Mouse (Mus musculus) cerebellum, adult 11 months (tissue): ENCODE results near the gene Gm9803.

Experiments
- DNase-seq: peaks from one replicate; pipeline ENCODE4 v3.0.0; 2022

The Gm9803 gene

DNA sequence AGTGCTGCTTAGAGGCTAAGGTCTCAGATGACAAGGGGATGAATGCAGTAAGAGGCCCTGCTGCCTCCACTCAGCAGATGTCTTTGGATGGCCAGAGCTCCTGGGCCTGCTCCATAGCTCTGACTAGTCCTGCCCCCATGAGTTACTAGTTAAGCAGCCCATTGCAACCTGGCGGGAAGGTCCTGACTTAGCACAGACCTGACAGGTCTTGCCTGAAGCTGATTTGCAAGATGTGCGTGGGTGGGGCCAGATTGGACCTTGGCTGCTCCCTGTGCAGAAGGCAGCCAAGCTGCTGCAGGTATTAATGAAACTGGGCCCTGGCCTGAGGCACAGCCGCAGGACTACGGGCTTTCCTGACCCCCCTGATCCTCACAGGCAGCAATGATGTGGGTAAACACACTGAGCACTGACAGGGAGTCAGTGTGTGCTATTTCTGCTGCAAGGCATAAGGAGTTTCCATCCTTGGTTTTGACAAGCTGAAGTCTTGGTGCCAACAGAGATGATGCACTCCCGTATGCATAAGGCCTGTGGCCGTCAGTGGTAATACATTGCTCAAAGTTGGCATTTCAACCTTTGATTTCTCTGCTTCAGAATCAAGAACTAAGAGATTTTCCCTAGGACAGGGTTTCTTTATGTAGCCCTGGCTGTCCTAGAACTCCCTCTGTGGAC is 6.8 kb upstream of the Gm9803 start:
- no peak for DNase-seq

DNA sequence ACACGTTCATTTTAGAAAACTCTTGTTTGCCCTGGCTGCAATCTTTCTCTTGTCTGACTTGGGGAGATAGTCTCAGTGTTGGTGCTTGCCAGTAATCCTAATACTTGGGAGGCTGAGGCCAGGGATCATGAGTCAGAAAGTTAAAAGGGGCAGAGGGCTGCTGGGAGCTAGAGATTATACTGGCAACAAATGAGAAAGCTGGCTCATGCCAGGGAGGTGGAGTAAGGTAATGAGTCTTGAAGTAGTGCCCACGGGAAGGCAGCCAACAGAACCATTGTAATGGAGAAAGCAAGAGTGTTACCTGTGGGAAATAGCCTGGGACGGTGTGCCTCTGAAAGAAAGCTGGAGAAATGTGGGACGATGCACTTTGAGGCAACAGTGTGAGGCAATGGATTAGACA is 6.0 kb upstream of the Gm9803 start:
- DNase-seq = no peak

DNA sequence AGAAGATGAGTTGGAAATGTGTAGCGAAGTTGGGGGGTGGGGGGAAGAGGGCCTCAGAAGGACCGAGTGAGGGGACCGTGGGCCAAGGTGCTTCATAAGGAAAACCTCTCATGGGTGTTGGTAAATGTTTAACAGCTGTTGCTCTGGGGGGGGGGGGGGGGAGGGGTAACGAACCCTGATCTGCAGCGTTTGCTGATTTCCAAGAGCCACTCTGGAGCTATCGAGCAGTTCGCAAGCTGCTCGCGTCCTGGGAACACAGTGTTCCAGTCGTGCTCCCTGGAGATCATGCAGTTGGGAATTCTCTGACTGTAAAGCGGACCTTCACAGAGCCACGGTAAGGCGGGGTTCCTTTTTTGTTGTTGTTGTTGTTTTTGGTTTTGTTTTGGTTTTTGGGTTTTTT is 5.5 kb upstream of the Gm9803 start:
- no peak for DNase-seq

DNA sequence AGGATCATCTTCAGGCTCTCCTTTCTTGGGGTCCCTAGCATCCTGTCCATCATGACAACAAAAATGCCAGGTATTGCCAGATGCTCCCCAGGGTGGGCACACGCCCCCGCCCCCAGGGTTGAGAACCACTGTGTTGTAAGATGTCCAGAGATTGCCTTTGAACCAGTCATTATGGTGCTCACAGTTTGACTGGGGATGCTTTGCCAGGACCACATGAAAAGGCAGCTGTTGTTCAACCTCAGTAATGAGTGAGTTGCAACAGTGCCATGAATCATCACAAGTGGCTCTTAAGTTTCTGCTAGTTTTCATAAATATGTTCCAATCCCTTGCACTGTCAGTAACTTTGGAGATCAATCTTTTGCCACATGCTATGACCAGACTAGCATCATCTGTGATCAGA is 3.9 kb upstream of the Gm9803 start:
- DNase-seq = no peak

DNA sequence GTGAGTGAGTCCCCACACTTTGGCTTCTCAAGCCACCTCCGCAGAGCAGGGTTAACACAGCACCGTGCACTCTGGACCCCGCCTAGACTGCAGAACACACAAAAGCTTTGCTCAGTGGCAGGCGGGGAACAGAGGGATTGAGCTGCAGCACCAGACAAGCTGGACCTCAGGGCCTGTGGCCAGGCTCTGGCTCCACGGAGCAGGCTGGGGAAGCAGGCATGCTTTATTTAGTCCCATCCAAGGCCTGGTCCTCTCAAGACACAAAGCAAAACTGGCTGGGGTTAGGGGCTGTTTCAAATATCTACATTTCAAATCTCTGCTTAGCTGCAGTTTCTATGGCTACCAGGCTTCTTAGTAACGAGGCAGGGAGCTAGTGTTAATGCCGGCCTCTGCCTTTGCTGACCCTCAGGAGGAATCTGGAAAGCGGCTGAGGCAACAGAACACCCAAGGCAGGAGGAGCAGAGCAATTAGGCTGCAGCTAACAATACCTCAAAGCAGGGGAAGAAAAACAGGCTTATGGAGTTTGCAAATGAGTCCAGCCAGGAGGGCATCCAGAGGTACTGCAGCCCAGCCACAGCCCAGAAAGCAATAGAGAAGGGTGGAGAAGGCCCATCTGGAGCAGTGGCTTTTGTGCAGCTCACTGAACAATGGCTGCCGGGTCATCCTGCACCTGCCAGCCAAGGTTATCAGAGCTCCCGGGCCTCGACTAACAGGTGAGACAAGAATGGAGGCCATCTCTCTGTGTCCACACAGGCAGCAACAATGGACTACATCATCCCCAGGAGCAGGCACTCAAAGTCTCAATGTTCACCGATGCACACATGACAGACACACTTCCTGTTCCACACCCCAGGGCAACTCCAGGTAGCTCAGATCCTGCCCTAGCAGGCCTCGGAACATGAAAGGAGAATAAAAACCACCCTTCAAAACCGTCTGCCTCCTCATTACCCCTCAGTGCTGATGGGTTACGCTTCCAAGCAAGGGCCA is 3.7 kb downstream of the Gm9803 start:
- DNase-seq = no peak

DNA sequence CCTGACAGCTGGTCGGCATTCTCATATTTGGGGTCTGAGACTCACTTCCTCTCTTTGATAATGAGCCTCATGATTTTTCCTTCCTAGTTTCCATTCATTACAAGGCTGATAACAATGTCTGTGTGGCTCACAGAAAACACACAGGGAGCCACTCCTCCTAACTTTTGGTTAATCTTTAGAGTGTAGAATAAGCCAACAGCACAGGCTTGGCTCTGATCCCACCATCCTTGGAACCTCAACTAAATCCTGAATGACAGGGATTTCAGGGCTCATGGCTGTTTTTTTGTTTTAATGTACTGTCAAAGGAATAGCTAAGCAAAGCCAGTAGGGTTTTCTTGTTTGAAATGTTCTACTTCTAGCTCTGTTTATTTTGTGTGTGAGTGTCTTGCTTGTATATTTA is 10.5 kb downstream of the Gm9803 start:
- DNase-seq = no peak

DNA sequence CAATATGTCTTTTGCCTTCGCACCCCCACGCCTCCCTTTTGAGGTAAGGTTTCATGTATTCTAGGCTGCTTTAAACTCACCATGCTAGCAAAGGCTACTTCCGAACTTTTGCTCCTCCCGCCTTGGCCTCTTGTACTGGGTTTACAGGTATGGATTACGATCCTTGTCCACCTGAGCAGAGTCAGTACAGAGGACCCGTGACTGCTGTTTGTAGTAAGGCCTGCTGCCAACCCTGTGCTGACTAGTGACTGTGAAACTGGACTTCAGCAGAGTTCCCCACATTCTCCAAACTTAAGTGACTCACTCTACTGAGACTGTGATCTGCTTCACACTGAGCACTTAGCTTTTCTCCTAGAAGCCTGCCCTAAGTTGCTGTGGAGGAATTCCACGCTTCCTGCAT is 13.8 kb downstream of the Gm9803 start:
- no peak for DNase-seq

DNA sequence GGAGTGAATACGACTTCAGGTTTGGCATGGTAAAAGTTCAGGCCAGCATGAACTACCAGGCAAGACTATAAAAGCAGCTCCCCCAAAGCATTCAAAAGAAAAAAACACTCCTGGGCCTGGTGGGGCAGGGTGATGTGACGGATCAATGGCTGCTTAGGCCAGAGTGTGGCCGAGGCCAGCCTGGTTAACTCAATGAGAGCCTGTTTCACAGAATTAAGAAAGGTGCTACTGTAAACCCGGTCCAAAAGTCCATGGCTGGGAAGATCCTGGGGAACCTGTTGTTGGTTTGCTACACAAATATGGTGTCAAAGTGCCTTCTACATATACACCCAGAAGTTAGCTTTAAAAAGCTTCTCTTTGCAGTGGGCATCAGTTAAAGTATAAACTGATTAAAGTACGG is 14.9 kb downstream of the Gm9803 start:
- no peak for DNase-seq

DNA sequence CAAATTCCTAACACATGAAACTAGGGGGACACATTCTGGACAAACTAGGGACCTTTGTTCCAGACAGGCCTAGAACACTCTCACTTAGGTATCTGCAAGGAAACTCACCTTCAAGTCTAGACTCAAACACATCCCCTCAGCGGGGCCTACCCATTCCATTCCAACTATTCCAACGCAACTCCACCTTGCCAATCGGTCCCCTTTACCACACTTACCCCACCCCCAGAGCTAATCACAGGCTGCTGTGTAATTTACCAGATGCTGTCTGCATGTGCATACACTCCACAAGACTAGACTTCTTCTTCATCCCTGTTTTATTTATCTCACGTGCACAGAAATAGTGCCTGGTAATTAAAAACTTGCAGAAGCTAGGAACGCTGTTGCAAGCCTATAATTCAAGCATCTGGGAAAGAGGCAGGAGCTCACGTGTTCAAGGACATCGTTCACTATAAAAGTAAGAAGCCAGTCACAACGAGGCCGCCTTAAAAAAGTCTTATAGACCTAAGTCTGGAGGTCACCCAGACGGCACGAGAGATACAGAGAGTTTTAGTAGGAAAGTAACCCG is 15.9 kb downstream of the Gm9803 start:
- DNase-seq = no peak

DNA sequence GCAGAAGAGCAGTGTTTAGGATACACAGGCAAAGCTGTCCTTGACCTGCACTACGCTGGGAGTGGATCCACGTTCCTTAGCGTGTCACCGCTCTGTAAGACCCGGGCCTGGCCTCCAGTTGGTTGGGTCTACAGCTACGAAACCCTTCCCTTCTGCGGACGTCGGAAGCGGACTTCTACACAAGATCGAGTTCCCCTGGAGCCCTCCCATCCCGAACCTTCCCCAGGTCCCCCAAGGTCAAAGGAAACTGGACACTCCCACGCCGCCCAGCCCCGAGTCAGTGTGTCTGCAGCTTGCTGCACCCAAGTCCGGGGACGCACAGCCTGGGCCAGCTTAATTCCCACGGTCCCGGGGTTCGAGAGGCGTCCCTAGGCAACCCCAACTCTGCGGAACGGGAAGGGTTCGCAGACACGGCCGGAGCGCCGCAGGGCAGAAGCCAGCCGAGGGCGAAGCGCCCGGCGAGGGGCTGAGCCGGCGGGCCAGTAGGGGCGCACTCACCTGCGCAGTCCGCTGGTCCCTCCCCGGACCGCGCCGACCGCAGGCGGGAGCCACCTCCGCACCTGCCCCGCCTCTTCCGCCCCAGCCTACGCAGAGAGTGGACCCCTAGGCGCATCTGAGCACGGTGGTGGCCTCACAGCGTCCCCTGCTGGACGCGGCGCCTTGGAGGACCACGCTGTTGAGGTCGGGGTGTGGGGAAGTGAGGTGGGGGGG is 16.7 kb downstream of the Gm9803 start, which contains the start of gene 1700021F05Rik:
1700021F05Rik (minus strand) TSS at position 553 of the 711 bp plus-strand sequence.
- peak; percentile 96 for DNase-seq

DNA sequence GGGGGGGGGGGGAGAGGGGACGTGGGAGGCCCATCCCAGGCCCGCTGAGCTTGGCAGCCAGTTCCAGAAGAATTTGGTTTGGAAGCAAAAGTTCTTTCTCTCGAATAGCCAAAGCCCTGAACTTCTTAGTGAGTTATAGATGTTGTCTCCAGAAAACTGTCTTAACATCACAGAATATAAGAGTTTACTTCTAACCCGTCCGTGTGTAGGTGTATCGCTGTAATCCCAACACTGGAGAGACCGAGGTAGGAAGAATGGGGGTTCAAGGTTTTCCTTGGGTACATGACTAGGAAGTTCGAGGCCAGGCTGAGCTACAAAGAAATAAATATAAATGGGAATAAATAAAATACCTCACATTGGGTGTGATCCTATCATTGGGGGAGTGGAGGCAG is 17.3 kb downstream of the Gm9803 start:
- no peak for DNase-seq

DNA sequence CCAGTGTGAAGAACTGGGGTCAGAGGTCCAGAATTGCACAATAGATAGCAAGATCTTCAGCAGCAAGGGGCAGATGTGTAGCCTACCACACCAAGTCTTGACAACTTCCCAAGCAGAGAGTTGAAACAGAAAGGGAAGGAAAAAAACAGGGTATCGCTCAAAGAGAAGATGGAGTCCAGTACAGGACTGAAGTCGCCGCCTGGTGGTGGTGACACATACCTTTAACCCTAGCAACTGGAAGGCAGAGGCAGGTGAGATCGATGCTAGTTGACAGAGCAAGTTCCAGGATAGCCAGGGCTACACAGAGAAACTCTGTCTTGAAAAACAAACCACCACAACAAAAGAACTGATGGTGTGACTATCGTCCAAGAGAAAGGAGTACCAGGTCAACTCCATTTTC is 25.5 kb downstream of the Gm9803 start:
- DNase-seq = no peak

DNA sequence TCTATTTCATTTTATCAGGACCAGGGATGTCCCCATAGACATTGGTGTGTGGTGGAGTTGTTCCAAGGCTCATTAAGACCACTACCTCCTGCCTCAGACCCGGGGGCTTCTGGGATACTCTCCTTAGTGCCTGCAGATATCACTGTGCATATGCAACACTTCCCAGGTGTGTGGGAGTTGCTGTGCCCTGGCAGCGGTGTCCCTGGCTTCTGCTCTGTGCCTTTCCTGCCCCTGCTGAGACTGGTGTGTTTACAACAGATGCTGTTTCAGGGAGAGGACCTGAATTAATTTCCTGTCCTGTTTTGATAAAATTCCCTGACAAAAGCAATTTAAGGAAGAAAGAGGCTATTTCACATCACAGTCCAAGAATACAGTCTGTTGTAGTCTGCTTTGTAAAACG is 27.0 kb downstream of the Gm9803 start:
- DNase-seq = no peak

DNA sequence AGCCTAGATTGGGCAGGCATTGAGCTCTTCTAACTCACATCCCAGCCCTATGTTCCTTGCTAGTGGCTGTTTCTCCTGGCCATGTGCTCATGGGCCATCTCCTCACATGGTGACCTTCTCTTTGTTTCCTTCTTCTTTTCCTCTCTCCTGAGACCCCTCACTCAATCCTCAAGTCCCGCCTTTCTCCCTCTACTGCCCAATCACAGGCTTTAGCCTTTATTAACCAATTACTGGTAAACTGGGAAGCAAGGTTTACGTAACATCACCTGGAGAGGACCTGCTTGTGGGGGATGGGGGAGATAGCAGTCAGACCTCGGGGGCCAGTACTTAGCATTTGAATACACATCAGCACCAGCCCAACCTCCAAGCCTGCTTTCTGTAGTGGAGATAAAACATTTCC is 27.5 kb downstream of the Gm9803 start:
- no peak for DNase-seq

DNA sequence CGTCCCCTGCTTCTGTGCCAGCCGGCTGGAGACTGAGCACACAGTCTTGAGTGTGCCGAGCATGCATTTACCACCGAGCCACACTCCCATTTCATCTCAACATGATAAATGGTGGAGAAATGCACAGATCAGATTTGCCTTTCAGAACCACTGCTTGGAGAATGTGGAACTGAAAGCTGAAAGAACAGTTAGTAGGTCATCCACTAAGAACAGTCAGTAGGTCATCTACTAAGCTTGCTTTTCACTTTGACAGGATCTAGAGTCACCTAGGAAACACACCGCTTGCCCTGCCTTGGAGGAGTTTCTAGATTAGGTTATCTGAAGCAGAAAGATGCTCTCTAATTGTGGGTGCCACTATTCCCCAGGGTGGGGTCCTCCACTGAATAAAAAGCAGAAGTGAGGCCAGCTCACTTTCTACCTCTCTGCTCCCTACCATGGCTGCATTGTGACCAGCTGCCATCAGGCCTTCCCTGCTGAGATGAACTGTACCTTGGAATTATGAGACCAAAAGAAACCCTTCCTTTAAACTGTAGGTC is 33.8 kb downstream of the Gm9803 start:
- DNase-seq = no peak

DNA sequence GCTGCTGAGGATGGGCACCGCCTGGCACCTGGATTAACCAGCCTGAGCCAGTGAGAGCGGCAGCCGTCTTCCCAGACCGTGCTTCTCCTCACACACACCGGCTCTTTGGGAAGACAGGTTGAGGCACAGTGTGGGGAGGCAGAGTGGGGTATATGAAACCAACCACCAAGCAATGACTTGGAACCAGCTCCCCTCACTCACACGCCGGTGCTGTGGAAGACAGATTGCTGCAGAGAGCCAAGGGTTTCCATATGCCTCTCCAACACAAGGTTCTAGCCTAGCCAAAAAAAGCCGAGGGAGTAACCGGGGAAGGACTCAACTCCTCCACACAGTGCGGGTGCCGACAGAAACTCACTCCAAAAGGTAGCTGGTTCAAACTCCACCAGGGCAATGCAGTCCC is 35.4 kb downstream of the Gm9803 start:
- DNase-seq = no peak

DNA sequence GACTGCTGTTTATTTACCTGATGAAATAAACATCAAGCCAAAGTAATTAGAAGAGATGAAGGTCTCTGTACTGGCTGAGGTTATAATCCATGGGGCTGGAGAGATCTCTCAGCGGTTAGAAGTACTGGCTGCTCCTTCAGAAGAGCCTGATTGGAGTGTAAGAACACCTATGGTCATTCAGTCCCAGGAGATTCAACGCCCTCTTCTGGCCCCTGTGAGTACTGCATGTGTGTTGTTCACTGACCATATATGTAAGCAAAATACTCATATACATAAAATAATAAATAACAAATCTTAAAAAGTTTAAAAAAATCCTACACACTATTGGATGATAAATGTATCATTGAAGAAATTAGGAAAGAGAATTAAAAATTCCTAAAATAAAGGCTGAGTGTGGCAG is 36.9 kb downstream of the Gm9803 start:
- no peak for DNase-seq

DNA sequence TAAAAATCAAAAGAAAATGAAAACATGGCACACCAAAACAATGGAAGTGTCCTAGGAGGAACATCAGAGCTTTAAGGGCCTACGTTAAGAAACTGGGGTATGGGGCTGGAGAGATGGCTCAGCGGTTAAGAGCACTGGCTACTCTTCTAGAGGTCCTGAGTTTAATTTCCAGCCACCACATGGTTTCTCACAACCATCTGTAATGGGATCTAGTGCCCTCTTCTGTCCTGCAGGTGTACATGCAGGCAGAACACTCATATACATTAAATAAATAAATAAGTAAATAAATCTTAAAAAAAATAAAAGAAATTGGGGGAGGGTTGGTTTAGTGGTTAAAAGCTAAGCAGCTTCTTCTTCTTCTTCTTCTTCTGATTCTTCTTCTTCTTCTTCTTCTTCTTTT is 37.4 kb downstream of the Gm9803 start:
- no peak for DNase-seq
